Mouse (Mus musculus) MN1 (cell line): ENCODE results near the gene Arl8a.

Source experiments
- DNase-seq: peaks from one replicate; pipeline ENCODE4 v3.0.0-alpha.2; 2016; ENCODE audit warnings: low spot score

Arl8a gene

DNA sequence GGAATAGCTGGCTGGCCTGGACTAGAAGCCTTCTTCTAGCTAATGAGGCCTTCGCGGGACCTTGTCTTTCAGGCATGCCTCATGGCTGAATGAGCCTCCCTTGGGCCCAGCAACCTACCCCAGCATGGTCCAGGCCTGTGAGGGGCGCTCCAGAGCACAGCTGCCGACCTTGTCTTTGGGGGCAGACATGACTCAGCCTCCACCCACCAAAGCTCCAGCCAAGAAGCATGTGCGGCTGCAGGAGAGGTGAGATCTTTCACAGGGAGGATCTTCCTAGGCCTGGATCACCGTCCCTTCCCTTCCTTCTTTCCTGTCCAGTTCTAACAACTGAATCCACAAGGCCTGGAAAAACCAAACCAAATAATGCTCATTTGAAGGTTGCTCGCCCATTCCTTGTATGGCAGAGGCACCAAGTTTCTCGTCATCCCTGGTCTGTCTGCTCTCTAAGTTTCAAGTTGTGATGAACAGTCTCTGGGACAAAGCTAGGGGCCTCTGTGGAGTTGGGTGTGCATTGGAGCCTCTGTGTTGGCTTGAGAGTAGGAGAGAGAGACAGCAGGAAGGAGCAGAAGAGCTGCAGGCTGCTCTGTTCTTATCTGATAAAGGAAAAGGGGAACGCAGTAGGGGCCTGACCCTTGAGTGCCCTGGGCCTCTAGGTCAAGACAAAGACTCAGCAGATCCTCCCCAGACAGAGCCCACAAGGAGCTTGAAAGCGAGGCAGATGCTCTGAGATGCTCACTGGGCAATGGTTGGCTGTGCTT, 12.8 kb upstream of the Arl8a start:
- no peak for DNase-seq

DNA sequence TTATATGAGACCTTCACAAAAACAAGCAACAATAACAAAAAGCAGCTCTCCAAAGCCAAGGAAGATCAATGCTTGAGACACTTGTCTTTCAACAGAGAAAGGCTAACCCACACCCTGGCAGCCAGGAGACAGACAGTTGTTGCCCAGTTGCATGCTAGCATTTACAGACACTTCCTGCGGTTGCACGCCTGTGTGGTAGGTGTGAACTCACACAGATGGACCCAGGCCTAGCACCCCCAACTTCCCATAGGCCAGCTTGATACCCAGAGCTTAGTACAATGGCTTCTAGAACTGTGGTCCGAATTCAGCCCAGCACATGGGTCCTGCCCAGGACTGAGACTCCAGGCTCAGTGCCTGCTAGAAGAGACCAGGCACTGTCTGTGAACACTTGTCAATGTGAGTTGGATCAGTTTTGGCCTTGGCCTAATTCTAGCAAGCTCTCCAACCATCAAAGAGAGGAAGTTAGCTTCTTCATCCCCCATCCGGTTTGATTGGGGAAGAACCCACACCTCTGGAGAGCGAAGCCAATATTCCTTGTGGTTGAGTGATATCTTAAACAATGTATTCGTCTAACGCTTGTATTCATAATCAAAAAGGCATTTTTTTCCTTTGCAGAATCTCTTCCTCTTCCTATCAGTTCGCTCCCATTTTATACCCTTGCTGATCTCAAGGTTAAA, 11.4 kb upstream of the Arl8a start:
- no peak for DNase-seq

DNA sequence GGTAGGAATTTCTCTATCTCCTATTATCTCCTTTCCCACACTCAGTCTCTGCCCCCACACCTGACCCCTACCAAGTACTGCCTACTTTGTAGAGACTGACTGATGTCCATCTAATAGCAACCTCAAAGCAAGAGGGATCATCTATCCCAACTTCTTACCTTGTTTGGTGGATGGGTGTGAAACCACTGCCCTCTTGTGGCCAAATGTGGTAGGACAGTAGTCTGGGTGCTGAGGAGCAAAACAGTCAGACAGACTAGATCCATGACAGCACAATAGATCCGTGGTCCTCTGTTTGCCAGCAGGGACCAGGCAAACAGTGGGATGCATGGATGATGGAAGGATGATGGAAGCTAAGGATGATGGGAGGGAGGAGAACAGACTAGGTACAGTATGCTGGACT, 10.1 kb upstream of the Arl8a start:
- peak; percentile 79 for DNase-seq

DNA sequence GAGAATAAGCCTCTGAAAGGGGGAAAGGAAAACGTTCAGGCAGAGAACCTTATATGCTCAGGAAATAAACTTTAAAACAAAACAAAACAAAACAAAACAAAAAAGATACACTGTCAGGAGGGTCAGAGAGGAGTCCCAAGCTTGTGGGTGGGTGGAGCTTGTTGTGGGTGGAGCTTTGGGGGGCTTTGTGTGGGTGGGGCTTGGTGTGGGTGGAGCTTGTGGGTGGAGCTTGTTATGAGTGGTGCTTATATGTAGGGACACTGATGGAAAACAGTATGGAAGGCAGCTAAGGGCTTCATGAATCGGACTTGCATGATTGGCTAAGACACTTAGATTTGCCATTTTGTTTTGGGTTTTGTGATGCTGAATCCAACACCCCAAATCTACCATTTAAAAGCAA, 6.7 kb upstream of the Arl8a start:
- no peak for DNase-seq

DNA sequence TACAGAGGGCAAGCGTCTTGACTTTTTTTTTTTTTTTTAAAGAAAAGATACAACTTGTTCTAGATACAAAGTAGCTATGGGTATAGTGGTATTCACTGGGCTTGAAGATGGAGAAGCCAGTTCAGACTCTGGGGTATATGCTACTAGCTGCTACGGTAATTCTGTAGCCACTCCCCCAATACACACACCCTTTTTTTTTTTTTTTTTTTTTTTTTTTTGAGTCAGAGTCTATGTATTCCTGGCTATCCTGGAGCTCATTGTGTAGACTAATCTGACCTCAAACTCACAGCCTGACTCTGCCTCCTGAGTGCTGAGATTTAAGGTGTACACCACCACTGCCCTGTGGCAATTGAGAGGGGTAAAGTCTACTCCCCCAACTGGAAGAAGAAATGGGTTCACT, 4.2 kb upstream of the Arl8a start:
- no peak for DNase-seq

DNA sequence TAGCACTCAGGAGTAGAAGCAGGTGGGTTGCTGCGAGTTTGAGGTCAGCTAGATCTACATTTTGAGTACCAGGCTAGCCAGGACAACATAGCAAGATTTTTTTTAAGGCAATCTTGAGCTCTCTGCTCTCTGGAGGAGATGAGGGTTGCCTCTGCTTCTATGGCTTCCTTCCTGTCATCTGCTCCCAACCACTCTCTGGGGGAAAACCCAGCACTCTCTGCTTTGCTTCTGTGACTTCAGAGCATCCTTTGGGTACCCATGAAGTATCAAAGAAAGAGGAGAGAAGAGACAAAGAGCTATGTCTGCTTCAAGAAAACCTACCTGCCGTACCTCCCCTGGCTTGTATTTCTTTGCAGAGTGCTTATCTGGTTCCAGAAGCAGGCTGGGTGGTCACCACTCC, 2.7 kb upstream of the Arl8a start:
- no peak for DNase-seq

DNA sequence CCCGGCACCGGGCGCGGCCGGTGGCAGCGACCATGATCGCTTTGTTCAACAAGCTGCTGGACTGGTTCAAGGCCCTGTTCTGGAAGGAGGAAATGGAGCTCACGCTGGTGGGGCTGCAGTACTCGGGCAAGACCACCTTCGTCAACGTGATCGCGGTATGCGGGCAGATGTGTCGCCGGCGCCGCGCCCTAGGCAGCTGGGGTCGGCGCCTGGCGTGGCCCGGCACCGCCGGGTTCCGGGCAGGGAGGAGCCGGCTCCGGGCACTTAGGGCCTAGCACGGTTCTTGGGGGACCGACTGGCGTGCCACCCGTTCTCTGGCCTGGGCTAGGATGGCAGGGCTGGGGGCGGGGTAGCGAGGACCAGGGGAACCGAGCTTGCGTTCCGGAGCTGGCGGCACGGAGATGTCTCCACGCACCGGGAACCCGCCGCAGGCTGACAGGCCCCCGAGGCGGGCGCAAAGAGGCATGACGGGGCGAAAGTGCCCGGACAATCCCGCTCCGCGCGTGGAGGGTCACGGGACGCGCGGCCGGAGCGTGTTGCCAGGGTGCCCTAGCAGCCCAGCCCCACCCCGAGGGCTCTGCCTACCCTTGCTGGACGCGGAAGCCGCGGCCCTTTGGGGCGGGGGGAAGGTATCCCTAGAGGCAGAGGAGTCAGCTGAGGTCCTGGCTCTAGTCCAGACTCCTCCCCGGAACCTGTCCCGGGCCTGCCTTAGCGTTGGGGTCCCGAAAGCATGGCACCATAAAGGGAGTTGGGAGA, 500 bp downstream of the Arl8a start:
- peak; percentile 85 for DNase-seq

DNA sequence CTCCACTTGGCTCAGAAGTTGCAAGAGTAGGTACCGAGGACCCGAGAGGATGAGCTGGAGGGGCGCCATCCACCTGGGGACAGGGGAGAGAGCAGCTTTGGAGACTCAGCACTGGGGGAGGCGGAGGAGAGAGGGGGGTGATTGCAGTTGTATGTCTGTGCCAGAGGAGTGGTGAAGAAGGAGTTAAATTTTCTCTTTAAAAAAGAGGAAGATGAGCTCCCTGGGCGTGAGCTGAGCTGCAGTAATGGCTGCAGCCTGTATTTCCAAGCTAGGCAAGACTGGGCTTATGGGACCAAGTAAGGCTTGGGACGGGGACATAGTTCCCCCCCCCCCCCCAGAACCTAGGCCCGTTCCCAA, 1.1 kb downstream of the Arl8a start:
- DNase-seq = no peak

DNA sequence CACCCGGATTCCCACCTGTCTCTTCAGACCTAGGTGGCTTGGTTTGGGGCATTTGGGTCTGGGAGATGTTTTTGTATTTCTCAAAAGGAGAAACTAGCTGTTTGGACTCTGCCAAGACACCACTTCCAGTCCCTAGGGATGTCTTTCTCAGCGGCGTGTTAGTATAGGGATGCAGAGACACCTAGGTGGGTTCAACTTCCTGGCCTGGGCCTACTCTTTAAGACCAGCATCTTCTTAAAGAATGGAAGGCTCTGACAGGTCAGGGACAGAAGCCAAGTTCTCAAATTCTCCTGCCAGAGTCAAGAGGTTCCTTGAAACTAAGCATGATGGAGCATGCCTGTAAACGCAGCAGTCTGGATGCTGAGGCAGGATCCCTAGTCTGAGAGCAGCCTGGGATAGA, 1.9 kb downstream of the Arl8a start:
- no peak for DNase-seq

DNA sequence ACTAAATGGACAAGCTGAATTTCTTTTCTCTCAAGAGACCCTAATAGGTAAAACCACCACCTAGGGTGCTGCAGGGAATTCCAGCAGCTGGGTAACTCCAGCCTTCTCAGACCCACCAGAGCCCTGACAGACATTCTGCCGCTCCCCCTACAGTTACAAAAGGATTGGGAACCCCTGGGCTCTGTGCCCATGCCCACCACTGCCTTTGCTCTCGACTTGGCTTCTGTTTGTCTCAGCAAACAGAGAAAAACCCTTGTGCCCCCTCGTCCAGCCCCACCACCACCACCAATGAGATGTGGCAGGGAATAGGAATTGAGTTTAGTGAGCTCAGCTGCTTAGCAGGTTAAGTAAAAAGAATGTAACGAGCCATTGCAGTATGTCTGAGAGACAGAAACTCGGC, 2.4 kb downstream of the Arl8a start:
- DNase-seq = no peak

DNA sequence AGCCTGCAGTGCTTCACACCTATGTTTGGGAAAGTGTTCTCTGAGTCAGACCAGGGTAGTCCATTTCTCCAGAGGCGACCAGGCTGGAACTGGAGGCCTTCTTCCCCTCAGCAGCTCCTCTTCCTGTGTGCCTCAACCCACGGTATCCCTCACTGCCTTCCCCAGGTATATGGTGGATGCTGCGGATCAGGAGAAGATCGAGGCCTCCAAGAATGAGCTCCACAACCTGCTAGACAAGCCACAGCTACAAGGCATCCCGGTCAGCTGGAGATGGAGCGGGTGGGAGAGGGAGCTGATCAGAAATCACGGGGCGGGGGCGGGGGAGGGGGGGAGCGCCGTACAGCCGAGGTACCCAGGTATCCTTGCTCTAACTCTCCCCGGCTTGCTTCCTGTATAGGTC, 7.4 kb downstream of the Arl8a start:
- no peak for DNase-seq

DNA sequence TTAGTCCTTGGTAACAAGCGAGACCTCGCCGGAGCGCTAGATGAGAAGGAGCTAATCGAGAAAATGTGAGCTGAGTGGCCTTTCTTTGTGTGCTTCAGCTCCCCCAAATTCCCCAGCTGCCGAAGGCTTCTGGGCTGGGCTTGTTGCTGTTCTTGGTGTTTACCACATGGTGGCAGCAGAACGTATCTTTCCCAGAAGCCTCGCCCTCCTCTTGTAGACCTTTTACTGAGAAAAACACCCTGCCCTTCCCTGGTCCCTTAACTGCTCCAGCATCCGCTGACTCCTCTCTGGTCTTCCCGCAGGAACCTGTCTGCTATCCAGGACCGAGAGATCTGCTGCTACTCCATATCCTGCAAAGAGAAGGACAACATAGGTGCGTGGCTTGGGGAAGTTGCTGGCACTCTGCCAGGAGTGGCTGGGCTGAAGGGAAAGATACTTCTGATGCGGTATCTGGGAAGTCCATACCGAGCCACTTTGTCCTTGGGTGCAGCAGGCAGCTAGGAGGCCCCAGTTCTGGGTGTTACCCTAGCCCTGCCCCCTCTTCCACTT, 7.9 kb downstream of the Arl8a start:
- DNase-seq = peak; percentile 90

DNA sequence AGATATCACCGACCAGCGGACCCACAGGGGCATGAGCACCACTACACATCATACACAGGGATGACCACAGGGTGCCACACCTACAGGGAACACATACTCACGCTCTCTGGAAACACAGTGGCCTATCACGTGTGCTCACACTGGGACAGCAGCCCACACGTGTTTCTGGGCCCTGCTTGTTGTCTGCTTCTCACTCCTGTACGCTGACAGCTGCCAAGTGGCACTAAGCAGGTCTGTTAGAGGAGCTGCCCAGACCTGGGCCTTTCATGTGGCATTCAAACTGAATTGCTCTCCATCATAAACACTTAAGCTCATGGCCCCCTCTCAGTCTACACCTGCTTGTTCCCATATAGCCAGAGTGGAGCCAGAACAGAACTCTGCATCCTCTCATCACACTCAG, 9.7 kb downstream of the Arl8a start:
- peak; percentile 34 for DNase-seq

DNA sequence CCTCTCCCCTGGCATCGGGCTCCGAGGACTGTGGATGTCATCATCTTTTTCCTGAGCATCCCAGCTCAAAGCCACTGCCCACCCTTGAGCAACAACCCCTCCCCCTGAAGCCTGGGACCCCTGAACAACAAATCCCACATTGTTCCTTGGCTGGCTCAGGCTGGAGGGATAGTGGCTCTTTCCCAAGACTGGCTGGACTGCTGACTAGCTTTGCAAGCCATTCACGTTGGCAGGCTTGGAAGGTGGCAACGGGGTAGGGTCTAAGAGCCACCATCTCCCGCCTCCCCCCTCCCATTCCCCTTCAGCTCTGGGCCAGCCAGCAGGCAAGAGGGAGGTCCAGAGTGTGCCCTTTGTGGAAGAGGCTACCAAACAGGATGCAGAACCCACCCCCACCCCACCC, 12.0 kb downstream of the Arl8a start:
- DNase-seq = no peak

DNA sequence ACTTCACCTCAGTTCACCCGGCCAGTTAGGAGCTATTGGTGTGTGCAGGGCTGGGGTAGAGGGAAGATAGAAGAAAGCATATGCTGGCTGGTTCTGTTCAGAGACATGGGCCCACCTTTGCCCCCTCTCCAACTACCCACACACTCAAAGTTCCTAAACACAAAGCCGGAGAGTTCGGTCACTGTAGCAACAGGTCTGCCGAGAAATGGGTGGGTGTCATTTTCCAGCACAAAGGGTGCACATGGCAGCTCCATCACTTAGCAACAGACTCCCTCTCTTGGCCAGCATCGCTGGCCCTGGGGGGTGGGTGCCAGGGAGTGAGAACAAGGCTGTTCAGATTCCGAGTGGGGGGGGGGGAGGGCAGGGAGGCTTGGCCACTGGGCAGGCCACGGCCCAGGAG, 12.4 kb downstream of the Arl8a start:
- DNase-seq = no peak

DNA sequence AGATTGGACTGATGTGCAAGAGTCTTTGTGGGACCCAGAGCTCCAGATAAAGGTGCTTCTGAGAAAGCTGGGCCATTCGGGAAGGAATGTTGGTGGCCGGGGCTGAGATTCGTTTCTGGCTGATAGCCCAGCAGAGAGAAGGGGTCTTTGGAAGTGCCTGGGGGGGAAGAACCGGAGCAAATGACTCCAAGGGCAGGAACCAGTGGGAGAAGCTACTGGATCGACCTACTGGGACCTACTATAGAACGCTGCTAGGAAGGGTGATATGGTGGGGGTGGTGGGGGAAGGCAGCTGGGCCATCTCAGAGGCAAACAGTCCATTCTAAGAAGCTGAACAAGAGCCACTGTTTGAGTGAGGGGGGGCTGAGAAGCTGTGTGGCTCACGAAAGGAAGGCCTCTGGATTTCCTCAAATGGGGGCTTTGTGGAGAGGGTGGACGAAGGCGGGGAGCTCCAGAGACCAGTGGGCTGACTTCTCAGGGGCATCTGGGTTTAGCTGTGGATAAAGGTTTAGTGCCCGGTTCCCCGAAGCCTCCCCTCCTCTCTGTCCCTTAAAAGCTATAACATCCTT, 13.0 kb downstream of the Arl8a start:
- DNase-seq = no peak

DNA sequence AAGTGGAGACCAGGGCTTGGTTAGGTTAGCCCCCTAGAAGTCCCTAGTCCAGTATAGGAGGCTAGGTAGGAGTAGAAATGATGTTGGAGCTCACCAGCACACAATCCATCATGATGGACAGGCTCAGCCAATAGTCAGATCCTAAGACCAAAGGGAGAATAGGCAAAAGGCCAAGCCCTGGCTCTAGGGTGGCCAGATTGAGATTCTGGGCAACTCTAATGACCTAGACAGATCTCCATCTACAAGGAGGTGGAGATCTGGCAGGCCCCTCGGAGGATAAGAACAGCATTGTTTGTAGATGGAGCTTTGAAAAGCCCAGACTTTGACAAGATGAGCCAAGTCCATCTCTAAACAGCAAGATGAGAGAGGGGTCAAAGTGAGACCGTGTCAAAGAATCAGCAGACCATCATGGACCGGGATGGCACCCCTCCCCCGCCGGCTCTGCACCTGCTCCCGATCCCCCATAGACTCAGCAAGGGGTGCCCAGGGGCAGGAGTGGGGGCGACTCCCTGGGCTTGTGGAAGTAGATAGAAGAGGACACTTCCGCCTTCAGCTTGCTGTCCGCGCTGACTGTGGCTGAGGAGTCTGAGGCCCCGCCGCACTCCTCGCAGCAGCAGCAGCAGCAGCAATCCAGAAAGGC, 13.9 kb downstream of the Arl8a start:
- no peak for DNase-seq

DNA sequence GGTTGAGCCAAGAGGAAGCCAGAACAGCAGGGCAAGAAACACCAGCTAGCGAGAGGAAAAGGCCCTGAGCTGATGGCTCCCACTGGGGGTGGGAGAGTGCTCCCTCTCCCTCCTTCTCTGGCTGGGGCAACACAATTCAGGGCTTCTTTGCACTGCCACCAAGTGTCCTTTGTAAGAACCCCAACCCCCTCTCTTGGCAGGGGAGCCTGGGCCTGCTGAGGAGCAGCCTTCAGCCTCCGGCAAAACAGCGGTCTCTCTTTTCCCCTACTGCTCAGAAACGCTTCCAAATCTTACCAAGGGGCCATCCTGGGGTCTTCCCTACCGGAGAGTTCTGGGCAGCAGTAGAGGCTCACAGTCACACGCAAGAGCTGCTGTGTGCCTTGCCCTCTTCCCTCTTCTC, 16.1 kb downstream of the Arl8a start:
- DNase-seq = no peak

DNA sequence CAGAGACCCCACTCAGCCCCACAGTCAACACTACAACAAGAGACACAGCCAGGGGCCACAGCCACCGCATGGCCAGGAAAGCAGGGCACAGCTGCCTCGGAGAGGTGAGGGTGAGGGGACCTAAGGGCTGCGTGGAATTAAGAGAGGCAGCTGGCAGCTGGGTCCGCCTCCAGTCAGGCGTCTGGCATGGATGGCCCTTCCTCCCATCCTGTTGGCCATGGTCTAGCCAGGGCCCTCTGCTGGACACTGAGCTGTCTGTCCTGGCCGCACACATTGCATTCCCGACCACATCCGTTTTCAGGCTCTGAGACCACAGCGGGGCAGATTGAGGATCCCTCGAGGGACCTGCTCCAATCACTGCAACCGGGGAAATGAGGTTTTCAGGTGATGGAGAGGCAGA, 20.8 kb downstream of the Arl8a start, which contains the start of gene Gpr37l1:
Gene Gpr37l1 (minus strand): TSS at position 247 of the 400 bp plus-strand sequence.
- DNase-seq = peak; percentile 57

DNA sequence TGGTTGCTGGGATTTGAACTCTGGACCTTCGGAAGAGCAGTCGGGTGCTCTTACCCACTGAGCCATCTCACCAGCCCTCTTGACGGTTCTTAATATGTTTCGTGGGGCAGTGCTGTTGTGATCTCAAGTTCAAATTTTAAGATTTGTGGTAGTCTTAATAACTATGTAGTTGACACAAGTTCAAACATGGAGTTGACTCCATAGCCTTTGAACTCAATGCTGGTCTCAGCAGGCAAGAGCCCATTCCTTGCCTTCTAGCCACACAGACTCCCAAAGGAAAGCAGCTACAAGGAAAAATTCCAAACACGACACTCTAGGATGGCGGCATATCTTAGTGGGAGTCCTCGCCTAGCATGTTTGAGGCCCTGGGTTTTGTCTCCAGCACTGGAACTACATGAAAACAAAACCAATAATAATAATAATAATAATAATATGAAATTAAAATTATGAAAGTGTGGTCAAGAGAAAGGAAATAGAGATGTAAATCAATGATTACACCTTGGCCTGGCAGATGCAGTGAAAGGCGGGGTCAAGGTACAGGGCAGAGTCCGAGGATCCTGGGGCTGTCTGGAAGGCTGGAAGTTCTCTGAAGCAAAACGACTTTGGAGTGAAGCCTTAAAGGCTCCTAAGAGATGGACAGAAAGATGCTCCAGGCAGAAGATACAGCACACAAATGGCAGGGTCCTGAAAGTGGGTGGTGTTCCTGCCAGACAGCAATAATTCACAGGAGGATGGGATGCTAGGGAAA, 22.0 kb downstream of the Arl8a start:
- no peak for DNase-seq

DNA sequence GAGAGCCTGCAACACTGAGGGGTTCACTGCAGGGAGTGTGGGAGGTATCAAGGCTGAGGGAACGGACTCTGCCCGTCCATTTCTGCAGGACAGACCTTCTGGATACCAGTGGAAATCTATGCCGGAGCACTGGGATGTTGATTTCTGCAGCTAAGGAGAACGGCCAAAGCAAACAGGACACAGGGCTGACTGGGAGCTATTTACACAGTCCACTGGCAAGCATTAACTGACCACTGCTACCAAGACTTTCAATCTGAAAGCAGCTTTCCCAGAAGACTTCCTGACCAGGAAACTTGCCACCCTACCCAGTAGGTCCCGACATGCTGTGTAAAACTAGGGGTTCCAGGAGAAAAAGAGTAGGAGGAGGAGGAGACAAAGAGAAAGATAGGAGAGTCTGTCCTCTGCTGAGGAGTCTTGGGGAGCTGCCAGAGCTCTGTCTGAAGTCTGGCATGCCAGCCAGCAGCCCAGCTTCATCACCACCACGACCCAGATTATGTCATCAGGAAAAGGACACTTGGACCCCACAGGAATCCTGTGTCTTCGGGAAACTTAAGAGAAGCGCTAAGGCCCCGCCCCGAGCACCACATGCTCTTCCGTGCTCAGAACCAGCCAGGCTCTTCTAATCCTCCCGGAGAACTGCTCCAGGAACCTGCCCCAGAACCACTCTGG, 23.1 kb downstream of the Arl8a start:
- peak; percentile 32 for DNase-seq
